Mouse (Mus musculus) erythroblast, adult 5-6 weeks (primary cell): Measurements from ENCODE around the gene Ahdc1. TPM values are rescaled to one million over a fixed set of nuclear protein-coding genes. Genes with fewer than 3 reads are reported as not detected.

Experiments
- ATAC-seq: replicated peaks from 2 replicates; pipeline ENCODE4 v1.8.0; 2016; ENCODE audit warnings: moderate number of reproducible peaks, mild to moderate bottlenecking, moderate TSS enrichment, inconsistent platforms; ENCODE audit not compliant: poor library complexity, low FRiP score, severe bottlenecking
- total RNA-seq, 2 experiments: library from RNA; stranded (forward) in 1 of 2; stranded (reverse) in 1 of 2; fragments of 150-400 nt in 1 of 2; fragments of 200-764, 138-1000 nt in 1 of 2; gene quantifications; 2 replicates each; pipeline versions ENCODE4 v1.2.3 to v1.2.4; 2015 to 2017; ENCODE audit warnings: low replicate concordance in 2 of 2

Gene Ahdc1
- total RNA-seq, 2 experiments from 2014 or later = 0.17 to 1.2 TPM

DNA sequence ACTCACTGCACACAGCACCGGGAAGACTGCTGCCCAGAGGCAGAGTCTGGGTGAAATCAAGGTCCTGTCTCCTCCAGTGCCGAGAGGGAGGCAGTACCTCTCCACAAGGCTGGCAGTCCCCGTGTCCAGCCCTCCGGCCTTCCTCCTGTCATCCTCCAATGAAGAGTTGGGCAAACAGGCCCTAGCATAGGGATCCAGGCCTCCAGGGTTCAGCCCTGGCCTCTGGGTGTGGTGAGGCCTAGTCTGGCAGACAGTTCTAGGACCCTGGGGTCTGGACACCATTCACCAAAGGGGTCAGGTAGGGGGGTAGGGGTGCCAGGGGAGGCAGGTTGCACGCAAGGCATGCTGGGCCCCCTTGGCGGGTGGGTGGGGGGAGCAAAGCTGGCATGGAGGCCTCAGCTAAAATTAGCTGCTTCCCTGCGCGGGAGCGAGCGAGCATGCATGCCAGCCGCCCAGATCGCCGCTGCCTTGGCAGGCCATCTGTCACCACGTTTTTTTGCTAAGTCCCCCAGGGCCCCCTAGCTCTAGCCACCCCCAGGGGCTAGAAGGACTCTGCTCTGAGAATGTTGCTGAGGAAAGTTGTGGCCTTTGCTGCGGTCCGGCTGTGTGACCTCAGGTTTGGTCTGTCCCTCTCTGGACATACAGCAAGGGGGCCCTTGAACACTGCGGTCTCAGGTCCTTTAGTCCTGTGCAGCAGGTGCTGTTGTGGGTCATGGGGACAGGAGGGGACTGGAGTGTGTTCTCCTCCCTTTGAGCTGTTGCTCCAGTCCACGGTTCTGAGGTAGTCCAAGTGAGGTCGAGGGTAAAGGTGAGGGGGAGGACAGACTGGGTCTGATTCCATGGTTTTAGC, 38.2 kb downstream of the Ahdc1 start:
- ATAC-seq = no peak

DNA sequence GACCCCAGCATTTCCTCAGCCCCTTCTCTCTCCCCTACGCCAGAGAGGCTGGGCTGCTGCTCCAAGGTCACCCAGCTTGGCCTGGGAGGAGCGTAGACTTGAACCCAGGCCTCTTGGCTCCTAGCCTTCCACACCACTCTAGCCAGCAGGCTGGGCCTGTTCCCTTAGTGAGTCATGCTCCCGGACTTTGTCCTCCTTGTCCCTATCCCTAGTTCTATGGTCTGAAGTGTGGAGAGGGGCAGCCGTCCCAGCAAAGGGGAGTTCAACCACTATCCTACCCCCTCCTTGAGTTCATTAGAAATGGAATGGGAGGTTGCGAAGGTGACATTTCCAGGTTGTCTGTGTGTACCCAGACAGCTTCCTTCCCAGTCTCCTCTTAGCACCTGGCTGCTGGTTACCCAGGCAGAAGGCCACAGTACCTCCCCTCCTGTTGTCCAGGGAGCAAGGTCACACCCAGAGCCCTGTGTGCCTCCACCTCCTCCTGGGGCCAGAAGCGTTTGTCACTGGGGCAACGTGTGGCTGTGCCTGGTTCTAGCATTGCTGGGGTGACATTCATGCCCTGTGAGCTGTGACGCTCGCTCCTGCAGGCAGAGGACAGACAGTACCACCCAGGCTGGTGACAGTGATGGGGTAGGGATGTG, 39.3 kb downstream of the Ahdc1 start:
- no peak for ATAC-seq

DNA sequence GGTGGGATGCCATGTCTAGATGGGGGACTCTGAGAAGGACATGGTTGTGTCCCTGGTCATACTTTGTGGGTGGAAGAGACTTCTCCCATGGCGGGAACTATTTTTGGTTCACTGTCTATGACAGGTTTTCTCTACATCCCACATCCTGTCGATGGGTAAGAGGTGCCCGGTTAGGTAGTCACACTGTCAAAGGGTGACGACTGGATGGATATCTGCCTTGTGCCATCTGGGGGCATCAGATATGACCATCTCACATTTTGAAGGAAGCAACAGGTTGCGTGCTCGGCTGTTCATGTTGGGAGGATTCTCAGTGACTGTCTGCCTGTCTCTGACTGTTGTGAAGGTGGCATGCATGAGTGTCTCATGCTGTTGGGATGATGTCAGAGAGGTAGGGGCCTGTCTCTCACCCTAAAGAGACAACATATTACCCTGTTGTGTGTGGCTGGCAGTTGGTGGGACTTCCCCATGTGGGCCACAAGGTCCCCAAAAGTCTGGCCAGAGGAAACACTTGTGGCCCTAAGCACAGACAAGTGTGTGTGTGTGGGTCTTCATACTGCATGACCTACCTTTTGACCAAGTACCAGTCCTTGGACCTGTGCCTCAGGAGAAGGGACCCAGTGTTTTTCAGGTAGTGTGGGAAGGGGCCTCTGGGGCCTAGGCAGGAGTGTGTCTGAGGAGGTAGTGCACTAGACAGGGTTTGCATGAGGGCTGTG, 39.9 kb downstream of the Ahdc1 start:
- no peak for ATAC-seq

DNA sequence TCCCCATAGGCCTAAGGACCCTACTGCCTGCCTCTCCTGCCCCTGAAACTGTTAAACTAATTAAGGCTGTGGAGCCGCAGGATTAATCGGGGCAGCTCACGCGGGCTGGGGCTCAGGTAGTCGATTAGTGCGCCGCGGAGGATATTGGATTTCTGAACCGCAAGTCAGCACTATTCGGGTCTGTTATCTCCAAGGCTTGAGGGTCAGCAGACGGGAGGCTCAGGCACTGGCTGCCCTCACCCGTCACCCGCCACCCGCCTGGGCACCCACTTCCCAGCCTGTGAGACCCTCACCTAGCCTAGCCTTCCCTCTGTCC, 40.4 kb downstream of the Ahdc1 start:
- ATAC-seq = no peak

DNA sequence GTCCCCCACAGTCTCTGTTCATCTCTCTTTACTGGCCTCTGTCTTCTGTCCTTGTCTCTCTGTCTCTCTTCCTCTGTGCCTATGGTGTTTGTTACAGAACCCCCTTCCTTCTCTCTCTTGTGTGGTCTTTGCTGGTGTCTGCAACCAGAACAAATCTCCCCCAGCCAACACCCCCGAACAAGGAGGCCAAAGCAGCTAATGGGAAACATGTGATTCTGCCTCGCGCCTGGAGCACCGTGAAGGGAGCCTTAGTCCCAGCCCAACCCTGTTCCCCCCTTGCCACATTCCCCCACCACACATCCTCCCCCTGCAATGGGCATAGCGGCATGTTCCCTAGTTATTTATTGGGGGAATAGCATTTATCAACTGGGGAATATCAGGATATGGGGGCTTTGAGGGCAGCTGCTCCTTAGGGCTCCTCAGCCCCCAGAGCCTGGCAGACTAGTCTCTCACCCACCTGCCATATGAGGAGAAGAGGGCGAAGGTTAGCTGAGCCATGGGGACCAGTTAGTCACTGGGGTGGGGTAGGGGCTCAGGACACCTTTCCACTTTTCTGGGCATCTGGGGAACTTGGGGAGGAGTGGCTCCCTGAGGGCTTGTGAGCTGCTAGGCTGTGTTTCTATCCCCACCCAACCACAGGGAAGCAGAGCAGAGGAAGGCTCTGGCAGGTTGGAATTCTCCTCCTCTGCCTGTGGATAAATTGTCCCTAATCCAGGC, 41.1 kb downstream of the Ahdc1 start:
- ATAC-seq = no peak

DNA sequence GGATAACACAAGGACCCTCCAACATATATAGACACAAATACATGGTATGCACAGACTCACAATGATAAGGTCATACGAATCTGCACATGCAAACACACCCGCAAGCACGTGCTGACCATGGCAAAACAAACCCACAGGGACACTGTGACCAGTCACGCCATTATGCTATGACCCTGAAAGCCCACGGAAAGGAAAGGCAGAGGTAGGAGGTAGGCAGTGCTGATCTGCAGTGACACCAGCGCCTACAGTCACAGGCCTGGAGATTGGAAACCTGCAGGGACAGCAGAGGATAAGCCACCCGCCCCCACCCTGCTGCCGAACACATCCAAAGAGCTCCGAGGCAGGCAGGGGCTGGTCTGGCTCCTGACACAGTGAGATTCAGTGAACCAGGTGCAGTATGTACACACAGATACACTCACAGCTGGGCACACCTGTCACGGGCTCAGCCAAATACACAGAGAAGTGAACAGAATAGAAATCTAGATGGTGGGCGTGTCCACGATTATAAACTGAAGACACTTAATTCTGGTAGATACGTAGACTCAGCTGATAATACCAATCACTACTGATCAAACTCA, 42.0 kb downstream of the Ahdc1 start:
- ATAC-seq = no peak

DNA sequence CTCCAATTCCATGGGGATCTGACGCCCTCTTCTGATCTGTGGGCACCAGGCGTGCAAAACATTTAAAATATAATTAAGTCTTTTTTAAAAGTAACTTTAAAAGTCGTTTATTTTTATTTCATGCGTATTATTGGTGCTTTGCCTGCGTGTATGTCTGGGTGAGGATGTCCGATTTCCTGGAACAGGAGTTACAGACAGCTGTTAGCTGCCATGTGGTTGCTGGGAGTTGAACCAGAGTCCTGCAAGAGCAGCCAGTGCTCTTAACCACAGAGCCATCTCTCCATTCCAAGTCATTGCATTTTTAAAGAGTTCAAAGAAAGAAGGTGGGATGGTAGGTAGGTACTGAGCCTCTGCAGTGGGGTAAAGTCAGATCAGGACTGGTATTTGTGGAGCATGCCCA, 43.5 kb downstream of the Ahdc1 start:
- no peak for ATAC-seq

DNA sequence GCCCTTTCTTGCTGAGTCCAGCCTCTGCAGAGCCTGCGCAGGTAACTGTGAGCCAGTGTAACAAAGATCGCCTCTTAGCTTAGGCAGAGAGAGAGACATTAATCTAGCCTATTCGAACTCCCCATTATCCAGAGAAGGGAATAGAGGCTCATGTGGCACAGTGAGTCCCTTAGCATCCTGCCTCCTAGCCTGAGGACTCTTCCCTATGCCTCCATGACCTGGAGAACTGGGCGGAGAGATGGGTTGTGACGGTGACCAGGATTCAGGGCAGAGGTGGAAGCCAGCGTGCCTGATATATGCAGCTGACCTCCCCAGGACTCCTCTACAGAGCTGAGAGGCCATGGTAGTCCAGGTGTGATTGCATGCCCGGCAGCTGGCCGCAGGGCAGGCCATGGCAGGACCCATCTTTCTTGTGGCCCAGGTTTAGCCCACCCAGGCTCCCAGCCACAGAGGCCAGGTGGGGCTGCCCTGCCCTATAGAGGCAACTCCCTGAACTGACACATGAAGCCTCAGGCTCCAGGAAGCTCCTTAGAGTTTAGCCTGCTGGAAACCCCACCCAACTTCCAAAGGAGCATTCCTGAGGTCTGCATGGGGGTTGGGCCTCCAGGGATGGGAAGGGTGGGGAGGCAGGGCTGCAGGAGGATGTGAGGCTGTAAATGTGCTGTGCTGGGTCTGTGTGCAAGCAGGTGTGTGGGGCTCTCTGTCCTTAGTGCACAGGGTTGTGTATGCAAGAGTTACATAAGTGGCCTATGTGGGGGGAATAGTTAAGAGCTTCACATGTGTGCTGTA, 44.3 kb downstream of the Ahdc1 start:
- no peak for ATAC-seq

DNA sequence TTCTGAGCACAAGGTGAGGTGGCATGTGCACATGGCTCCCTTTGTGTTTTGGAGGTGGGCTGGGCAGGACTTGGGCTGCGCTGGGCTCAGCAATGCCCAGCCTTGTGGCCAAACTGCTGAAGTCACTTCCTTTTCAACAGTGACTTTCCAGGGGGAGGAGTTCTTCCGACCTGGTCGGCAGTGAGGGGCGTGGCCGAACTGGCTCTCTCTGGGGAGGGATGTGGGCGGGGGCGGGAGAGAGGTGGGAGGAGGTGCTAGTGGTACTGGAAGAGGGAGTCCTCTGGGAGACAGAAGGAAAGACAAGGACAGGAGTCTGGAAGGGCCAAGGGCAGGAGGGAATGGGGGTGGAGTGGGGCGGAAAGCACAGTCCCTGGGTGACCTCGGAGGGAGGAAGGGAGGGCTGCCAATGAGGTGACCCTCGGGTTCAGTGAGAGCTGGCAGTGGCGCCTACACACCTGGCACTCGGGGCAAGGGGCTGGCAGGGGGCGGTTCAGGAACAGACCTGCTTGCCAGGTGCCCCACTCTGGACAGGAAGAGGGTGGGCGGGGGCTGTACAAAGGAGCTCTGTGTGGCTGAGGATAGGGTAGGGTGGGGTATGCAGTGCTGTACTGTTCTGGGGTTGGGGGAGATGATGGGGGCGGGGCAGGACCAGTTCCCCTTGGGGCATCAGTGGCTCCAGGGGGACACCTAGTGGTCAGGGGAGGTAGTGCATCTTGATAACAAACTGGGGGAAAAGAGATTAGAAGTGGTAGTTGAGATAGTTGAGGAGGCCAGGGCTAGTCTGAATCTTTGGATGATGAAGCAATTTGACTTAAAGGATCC, 45.2 kb downstream of the Ahdc1 start:
- ATAC-seq = peak; percentile 40

DNA sequence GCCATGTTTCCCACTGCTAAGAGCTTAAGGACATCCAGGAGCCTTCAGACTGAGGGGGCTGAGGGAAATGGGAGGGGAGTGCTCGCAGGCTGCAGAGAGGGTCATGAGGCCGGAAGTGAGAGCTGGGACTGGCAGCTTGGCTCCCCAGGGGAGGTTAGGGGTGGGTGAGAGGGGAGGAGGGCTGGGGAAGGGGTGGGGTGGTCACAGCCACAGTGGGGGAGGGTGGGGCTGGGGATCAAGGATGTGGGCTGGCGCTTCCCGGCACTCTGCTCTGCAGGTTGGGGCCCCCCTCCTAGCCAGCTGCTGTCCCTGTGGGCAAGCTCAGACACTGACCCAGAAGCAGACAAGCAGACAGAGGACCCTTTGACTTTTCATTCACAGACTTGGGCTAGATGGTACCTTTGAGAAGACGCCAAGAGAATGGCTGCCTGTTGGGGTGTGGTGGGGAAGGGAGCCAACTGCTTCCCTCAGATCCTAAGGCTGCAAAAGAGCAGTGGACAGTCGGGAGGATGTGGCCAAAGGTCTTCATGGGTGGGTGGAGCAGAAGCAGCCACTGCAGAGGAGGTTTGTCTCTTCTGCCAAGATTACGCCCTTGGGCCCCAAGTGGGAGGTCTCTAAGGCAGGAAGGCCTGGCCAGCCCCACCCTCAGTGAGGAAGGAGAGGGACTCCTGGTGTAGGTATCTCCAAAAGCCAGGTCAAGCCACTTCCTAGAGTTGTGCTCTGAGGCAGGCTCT, 46.5 kb downstream of the Ahdc1 start:
- peak; percentile 43; the same call in 1 of the 2 replicates for ATAC-seq

DNA sequence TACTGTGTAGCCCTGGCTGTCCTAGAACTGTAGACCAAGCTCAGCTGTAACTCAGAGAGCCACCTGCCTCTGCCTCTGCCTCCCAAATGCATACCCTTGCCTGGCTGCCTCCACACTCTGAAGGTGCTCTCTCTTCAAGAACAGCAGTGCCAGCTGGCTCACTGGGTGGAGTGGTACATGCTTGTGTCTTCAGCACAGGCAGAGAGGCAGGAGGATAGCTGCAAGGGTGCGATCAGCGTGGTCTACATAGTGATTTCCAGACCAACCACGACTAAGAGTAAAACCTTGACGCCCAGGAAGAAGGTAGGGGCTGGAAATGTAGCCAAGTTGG, 47.0 kb downstream of the Ahdc1 start:
- no peak for ATAC-seq

DNA sequence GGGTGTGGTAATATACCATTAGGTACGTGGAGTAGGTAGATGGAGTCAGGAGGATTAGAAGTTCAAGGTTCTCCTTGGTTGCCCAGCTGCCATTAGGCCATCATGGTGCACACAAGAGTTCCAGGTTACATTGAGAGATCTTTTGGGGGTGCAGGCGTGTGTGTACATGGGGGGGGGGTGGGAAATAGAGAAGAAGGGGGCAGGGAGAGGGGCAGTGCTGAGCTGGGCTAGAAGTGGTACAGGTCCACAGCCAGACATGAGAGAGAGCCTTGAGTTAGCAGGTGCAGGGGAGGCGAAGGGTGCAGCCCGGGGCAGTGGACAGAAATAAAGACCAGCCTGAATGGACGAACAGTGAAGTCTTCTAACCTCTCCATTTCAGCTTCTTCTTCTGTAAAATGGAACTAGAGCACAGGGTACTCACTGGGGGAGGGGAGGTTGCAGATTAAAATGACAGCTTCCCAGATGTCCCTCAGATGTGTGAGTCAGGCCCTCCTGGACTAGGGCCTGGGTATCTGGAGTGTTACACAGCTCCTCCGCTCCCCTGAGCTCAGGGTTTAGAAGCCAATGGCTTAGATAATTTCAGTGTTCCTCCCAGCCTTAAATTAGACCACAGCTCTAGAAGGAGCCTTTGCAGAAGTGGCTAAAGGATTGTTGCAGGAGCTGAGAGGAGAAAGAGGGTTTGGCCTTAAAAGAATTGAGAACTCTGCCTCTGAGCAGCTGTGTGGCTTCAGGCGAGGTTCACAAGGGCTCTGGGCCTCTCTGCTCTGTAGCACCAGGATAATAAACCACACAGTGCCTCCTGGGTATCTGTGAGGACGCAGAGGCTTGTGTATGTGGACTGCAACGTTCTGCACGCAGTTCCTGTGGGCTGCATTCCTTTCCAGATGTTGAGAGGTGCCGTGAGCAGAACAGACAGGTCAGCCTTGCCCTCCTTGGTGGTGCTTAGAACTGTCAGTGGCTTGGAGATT, 47.7 kb downstream of the Ahdc1 start:
- ATAC-seq = no peak

DNA sequence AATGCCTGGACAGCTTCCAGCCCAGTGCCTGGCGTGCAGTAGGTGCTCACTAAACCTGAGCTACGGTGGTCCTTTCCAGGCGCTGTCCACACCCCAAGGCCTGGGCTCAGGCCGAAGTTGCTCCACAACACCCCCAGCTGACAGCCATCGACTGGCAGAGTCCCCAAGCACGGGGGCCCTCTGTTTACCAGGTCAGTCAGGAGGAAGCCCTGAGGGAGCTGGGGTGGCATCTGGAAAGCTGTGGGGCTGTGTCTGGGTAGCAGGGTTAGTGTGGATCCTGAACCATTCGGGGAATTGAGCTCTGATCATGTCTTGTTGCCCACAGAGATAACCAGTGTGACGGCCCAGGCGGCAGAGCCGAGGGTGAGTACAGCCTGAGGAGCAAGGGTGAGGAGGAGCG, 49.6 kb downstream of the Ahdc1 start:
- no peak for ATAC-seq

DNA sequence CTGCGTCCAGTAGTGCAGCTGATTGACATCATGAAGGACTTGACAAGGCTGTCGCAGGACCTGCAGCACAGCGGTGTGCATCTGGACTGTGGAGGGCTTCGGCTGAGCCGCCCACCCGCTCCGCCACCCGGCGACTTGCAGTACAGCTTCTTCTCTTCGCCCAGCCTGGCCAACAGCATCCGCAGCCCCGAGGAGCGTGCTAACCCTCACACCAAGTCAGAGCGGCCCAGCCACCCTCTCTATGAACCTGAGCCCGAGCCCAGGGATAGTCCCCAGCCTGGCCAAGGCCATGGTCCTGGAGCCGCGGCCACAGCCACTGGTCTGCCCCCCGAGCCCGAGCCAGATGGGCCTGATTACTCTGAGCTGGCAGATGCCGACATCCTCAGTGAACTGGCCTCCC, 50.7 kb downstream of the Ahdc1 start:
- ATAC-seq = no peak

DNA sequence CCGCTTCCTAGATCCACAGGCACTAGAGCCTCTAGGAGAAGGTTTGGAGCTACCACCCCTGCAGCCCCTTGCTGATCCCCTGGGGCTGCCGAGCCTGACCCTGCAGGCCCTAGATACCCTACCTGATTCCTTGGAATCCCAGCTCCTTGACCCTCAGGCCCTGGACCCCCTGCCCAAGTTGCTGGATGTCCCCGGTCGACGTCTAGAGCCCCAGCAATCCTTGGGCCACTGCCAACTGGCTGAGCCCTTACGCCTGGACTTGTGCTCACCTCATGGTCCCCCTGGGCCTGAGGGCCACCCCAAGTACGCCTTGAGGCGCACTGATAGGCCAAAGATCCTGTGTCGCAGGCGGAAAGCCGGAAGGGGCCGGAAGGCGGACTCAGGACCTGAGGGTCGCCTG, 51.2 kb downstream of the Ahdc1 start:
- no peak for ATAC-seq

DNA sequence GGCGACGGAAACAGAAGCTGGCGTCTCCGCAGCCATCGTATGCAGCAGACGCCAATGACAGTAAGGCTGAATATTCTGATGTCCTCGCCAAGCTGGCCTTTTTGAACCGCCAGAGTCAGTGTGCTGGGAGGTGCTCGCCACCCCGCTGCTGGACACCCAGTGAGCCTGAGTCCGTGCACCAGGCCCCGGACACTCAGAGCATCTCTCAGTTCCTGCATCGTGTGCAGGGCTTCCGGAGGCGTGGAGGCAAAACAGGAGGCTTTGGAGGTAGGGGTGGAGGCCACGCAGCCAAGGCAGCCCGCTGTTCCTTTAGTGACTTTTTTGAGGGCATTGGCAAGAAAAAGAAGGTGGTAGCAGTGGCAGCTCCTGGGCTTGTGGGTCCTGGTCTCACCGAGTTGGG, 52.1 kb downstream of the Ahdc1 start:
- no peak for ATAC-seq

DNA sequence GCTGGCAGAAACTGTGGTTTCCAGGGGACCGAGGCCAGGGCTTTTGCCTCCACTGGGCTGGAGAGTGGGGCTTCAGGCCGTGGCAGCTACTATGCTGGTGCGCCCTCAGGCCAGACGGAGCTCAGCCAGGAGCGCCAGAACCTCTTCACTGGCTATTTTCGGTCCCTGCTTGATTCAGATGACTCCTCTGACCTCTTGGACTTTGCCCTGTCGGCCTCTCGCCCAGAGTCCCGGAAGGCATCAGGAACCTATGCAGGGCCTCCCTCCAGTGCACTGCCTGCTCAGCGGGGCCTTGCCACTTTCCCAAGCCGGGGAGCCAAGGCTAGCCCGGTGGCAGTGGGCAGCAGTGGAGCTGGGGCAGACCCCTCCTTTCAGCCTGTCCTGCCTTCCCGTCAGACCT, 52.7 kb downstream of the Ahdc1 start:
- no peak for ATAC-seq
